Mouse (Mus musculus) MEL (cell line): Measurements from ENCODE around the gene Enox1.

Experiments used
- CTCF ChIP-seq, 3 experiments: IDR thresholded peaks in 2 of 3; conservative IDR thresholded peaks in 1 of 3; 2 replicates each; pipeline ENCODE4 v1.5.1; 2011 to 2012; ENCODE audit warnings: low read length in 3 of 3, low read depth in 2 of 3, mild to moderate bottlenecking in 2 of 3, improper control_type of control experiment in 1 of 3, inconsistent platforms in 1 of 3, mixed read lengths in 1 of 3, moderate library complexity in 1 of 3; ENCODE audit not compliant: control insufficient read depth in 1 of 3, insufficient read depth in 1 of 3, poor library complexity in 1 of 3, severe bottlenecking in 1 of 3
- EP300 ChIP-seq, 2 experiments: IDR thresholded peaks; 2 replicates each; pipeline ENCODE4 v1.6.1; 2011; ENCODE audit warnings: improper control_type of control experiment in 2 of 2, low read length in 2 of 2, low read depth in 1 of 2, mild to moderate bottlenecking in 1 of 2
- MAX ChIP-seq: IDR thresholded peaks from 2 replicates; pipeline ENCODE4 v1.6.1; 2011; ENCODE audit warnings: low read length, improper control_type of control experiment
- MXI1 ChIP-seq: IDR thresholded peaks from 2 replicates; pipeline ENCODE4 v1.6.1; 2011; ENCODE audit warnings: mild to moderate bottlenecking, low read depth, low read length, improper control_type of control experiment
- POLR2A ChIP-seq, 2 experiments: IDR thresholded peaks; 2 replicates each; pipeline ENCODE4 v1.6.1; 2011 to 2012; ENCODE audit warnings: low read length in 2 of 2, mild to moderate bottlenecking in 2 of 2, control low read depth in 1 of 2, improper control_type of control experiment in 1 of 2, low read depth in 1 of 2, moderate library complexity in 1 of 2; ENCODE audit not compliant: control insufficient read depth in 1 of 2, insufficient read depth in 1 of 2, poor library complexity in 1 of 2
- POLR2AphosphoS2 ChIP-seq: IDR thresholded peaks from 2 replicates; pipeline ENCODE4 v1.6.1; 2011; ENCODE audit warnings: low read length, improper control_type of control experiment
- RCOR1 ChIP-seq: IDR thresholded peaks from 2 replicates; pipeline ENCODE4 v1.6.1; 2012; ENCODE audit warnings: low read depth, mild to moderate bottlenecking, inconsistent platforms, low read length, improper control_type of control experiment
- ZC3H11A ChIP-seq: IDR thresholded peaks from 2 replicates; pipeline ENCODE4 v1.6.1; 2012; ENCODE audit warnings: low read depth, mild to moderate bottlenecking, inconsistent platforms, low read length, improper control_type of control experiment
- ZKSCAN1 ChIP-seq: IDR thresholded peaks from 2 replicates; pipeline ENCODE4 v1.6.1; 2012; ENCODE audit warnings: low read depth, mild to moderate bottlenecking, inconsistent platforms, low read length, improper control_type of control experiment, moderate library complexity

DNA sequence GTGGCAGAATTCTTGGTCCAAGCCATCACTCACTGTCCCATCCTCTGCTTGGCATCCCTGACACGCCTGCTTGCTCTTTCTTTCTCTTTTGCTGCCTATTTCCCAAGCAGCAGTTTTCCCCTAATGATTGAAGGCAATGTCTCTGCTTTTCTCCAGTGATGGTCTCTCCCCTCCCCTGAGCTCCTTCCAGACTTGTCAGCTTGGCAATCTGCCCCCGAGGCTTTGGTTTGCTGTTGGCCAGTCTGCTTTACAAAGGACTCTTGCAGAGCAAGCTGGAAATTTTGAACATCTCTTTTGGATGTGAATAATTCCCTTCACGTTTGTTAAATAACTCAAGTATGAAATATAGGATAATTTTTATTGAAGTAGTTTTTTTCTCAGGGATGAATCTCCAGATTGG is 153.0 kb downstream of the Enox1 start:
- TF ChIP-seq CTCF (IDR thresholded peaks at IDR 0.05 in 2 of 3, conservative IDR thresholded peaks at IDR 0.05 in 1 of 3; ENCODE audit: control insufficient read depth in 1 of 3, insufficient read depth in 1 of 3, low read depth in 2 of 3, low read length in 3 of 3, poor library complexity in 1 of 3, severe bottlenecking in 1 of 3) (no peak), MXI1 (no peak), MAX (no peak), ZC3H11A (no peak), POLR2AphosphoS2 (no peak), EP300 (IDR thresholded peaks at IDR 0.05; ENCODE audit: low read depth in 1 of 2, low read length in 2 of 2) (no peak), ZKSCAN1 (no peak), POLR2A (IDR thresholded peaks at IDR 0.05; ENCODE audit: control insufficient read depth in 1 of 2, insufficient read depth in 1 of 2, low read depth in 1 of 2, low read length in 2 of 2, poor library complexity in 1 of 2) (no peak), RCOR1 (no peak)
